Mouse (Mus musculus): Measurements from ENCODE around the gene Cdh23. TPM values are rescaled to one million over a fixed set of nuclear protein-coding genes. Genes with fewer than 3 reads are reported as not detected.

Gene Cdh23
- total and polyA plus RNA-seq, 2 experiments from 2014 or later = 0.23 TPM

GRCm38 (mm10) chr10:60739619-60740363 is 43.5 kb upstream of the Cdh23 start:
- H3K27me3 ChIP-seq (ENCODE audit: control insufficient read depth, insufficient read depth, low read length) = no peaks in the 10 kb centered on the region
- no peak for TF ChIP-seq EP300 (IDR thresholded peaks at IDR 0.05; ENCODE audit: low read depth)
- no peak for TF ChIP-seq CTCF (IDR thresholded peaks at IDR 0.05; ENCODE audit: low read depth)
- H3K4me1 ChIP-seq (ENCODE audit: control insufficient read depth, insufficient read depth) = no peaks in the 10 kb centered on the region
- DNase-seq (ENCODE audit: low spot score) = no peak
- H3K9ac ChIP-seq (replicated peaks; ENCODE audit: low read depth, low read length) = no peak overlapping the region
- no peak overlapping the region for H3K27ac ChIP-seq (ENCODE audit: low read depth)
- ATAC-seq (ENCODE audit: insufficient read depth, low read depth) = no peak
- no peak overlapping the region for H3K4me3 ChIP-seq (ENCODE audit: low read depth, low read length)
- WGBS = 86% methylated on average over 4 of the region's 4 CpGs
- H3K36me3 ChIP-seq (replicated peaks; ENCODE audit: control insufficient read depth, insufficient read depth, low read length) = no peaks in the 10 kb centered on the region
- no peaks in the 10 kb centered on the region for H3K9me3 ChIP-seq (replicated peaks; ENCODE audit: control insufficient read depth, low read length)
- H3K4me2 ChIP-seq (ENCODE audit: low read depth, low read length) = no peak overlapping the region

- H3K27me3 ChIP-seq (ENCODE audit: control insufficient read depth, insufficient read depth, low read length) = no peaks in the 10 kb centered on the region
- H3K4me2 ChIP-seq (ENCODE audit: low read depth, low read length) = no peak overlapping the region
- H3K4me3 ChIP-seq (ENCODE audit: low read depth, low read length) = no peak overlapping the region
- WGBS = 83% methylated on average over 6 of the region's 9 CpGs
- no peak overlapping the region for H3K9ac ChIP-seq (replicated peaks; ENCODE audit: low read depth, low read length)
- no peaks in the 10 kb centered on the region for H3K4me1 ChIP-seq (ENCODE audit: control insufficient read depth, insufficient read depth)
- no peak for TF ChIP-seq CTCF (IDR thresholded peaks at IDR 0.05; ENCODE audit: low read depth)
- no peak for TF ChIP-seq EP300 (IDR thresholded peaks at IDR 0.05; ENCODE audit: low read depth)
- no peak for DNase-seq (ENCODE audit: low spot score)
- H3K27ac ChIP-seq (ENCODE audit: low read depth) = no peak overlapping the region
- no peaks in the 10 kb centered on the region for H3K36me3 ChIP-seq (replicated peaks; ENCODE audit: control insufficient read depth, insufficient read depth, low read length)
- no peaks in the 10 kb centered on the region for H3K9me3 ChIP-seq (replicated peaks; ENCODE audit: control insufficient read depth, low read length)
- ATAC-seq (ENCODE audit: insufficient read depth, low read depth) = no peak
Measured at GRCm38 (mm10) chr10:60737886-60738640, 41.8 kb upstream of the Cdh23 start.

GRCm38 (mm10) chr10:60737169-60737728 is 41.0 kb upstream of the Cdh23 start:
- H3K27ac ChIP-seq (ENCODE audit: low read depth) = no peak overlapping the region
- no peak overlapping the region for H3K4me2 ChIP-seq (ENCODE audit: low read depth, low read length)
- H3K9ac ChIP-seq (replicated peaks; ENCODE audit: low read depth, low read length) = no peak overlapping the region
- WGBS = 64% methylated on average over 11 of the region's 11 CpGs
- no peaks in the 10 kb centered on the region for H3K36me3 ChIP-seq (replicated peaks; ENCODE audit: control insufficient read depth, insufficient read depth, low read length)
- no peak for DNase-seq (ENCODE audit: low spot score)
- H3K4me1 ChIP-seq (ENCODE audit: control insufficient read depth, insufficient read depth) = no peaks in the 10 kb centered on the region
- H3K27me3 ChIP-seq (ENCODE audit: control insufficient read depth, insufficient read depth, low read length) = no peaks in the 10 kb centered on the region
- no peak for ATAC-seq (ENCODE audit: insufficient read depth, low read depth)
- TF ChIP-seq CTCF (IDR thresholded peaks at IDR 0.05; ENCODE audit: low read depth) (no peak), EP300 (IDR thresholded peaks at IDR 0.05; ENCODE audit: low read depth) (no peak)
- H3K4me3 ChIP-seq (ENCODE audit: low read depth, low read length) = no peak overlapping the region
- H3K9me3 ChIP-seq (replicated peaks; ENCODE audit: control insufficient read depth, low read length) = no peaks in the 10 kb centered on the region

DNA sequence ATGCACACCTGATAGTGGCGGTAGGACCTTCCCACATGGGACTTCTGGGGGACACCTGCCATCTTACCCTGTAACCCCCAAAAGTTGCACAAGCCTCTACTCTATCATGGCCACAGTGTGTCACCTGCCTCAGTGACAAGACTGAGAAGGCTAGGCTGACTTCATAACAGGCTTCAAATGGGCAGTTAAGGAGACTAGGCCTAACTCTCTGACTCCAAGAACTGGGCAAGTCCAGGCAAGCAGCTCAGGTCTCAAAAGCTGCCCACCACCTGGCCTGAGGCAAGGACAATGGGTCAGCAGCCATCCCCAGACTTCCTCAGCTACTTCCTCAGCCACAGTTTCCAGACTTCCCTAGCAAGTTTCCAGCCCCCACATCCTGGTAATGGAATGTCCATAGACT is 39.4 kb upstream of the Cdh23 start:
- no peaks in the 10 kb centered on the region for H3K27me3 ChIP-seq (ENCODE audit: control insufficient read depth, insufficient read depth, low read length)
- H3K27ac ChIP-seq (ENCODE audit: low read depth) = no peak overlapping the region
- no peaks in the 10 kb centered on the region for H3K36me3 ChIP-seq (replicated peaks; ENCODE audit: control insufficient read depth, insufficient read depth, low read length)
- H3K4me1 ChIP-seq (ENCODE audit: control insufficient read depth, insufficient read depth) = no peaks in the 10 kb centered on the region
- ATAC-seq (ENCODE audit: insufficient read depth, low read depth) (no peak), DNase-seq (ENCODE audit: low spot score) (no peak)
- no peak overlapping the region for H3K4me3 ChIP-seq (ENCODE audit: low read depth, low read length)
- no peak overlapping the region for H3K4me2 ChIP-seq (ENCODE audit: low read depth, low read length)
- TF ChIP-seq EP300 (IDR thresholded peaks at IDR 0.05; ENCODE audit: low read depth) (no peak), CTCF (IDR thresholded peaks at IDR 0.05; ENCODE audit: low read depth) (no peak)
- 83% methylated on average over 1 of the region's 1 CpGs for WGBS
- no peaks in the 10 kb centered on the region for H3K9me3 ChIP-seq (replicated peaks; ENCODE audit: control insufficient read depth, low read length)
- H3K9ac ChIP-seq (replicated peaks; ENCODE audit: low read depth, low read length) = no peak overlapping the region

DNA sequence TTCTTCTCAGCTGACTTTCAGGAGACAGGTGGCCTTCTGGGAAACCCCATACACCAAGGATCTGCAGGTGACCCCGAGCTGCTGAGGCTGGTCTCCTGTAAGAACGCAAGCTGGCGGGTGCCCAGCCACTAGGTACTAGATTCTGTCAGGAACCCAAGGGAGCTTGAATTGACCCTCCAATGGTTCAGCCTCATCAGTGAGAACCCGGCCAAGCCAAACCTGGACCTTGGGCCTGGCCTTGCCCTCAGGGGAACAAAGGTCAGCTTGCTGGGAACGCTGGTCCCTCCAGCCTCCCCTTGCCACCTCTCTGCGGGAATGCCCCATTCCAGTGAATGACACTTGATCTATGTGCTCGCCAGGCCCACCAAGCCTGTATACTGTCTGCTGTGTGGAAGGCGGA is 37.2 kb upstream of the Cdh23 start:
- no peak overlapping the region for H3K4me2 ChIP-seq (ENCODE audit: low read depth, low read length)
- H3K4me1 ChIP-seq (ENCODE audit: control insufficient read depth, insufficient read depth) = no peaks in the 10 kb centered on the region
- ATAC-seq (ENCODE audit: insufficient read depth, low read depth) (no peak), DNase-seq (ENCODE audit: low spot score) (no peak)
- WGBS = 80% methylated on average over 8 of the region's 8 CpGs
- no peaks in the 10 kb centered on the region for H3K9me3 ChIP-seq (replicated peaks; ENCODE audit: control insufficient read depth, low read length)
- TF ChIP-seq CTCF (IDR thresholded peaks at IDR 0.05; ENCODE audit: low read depth) = no peak
- H3K9ac ChIP-seq (replicated peaks; ENCODE audit: low read depth, low read length) = no peak overlapping the region
- H3K36me3 ChIP-seq (replicated peaks; ENCODE audit: control insufficient read depth, insufficient read depth, low read length) = no peaks in the 10 kb centered on the region
- no peaks in the 10 kb centered on the region for H3K27me3 ChIP-seq (ENCODE audit: control insufficient read depth, insufficient read depth, low read length)
- H3K4me3 ChIP-seq (ENCODE audit: low read depth, low read length) = no peak overlapping the region
- H3K27ac ChIP-seq (ENCODE audit: low read depth) = no peak overlapping the region

Measured in heart, postnatal 0 days (tissue).